Mouse (Mus musculus) kidney, postnatal 0 days (tissue): ENCODE measurements around the gene Tom1l1. TPM values are rescaled to one million over a fixed set of nuclear protein-coding genes. Genes with fewer than 3 reads are reported as not detected.
A peak's percentile ranks its signal among the peaks of the same experiment; 100 is the strongest.

Source experiments
- ATAC-seq: fragments of 200-750 bp; cut with Nextera tagmentation; replicated peaks from 2 replicates; pipeline ENCODE4 v1.8.0; 2017; ENCODE audit warnings: low read depth, moderate number of reproducible peaks, moderate TSS enrichment, moderate library complexity; ENCODE audit not compliant: low FRiP score
- DNase-seq: peaks from one replicate; pipeline ENCODE4 v3.0.0-alpha.2; 2016; ENCODE audit warnings: low spot score
- H3K27ac ChIP-seq: fragments of 300-500 bp; sonication (generic); 2 replicates; pipeline ENCODE4 v1.5.1; 2014; ENCODE audit warnings: mild to moderate bottlenecking
- H3K27me3 ChIP-seq: fragments of 300-500 bp; sonication (generic); 2 replicates; pipeline ENCODE4 v1.6.1; 2014; ENCODE audit warnings: low read length, mixed read lengths; ENCODE audit not compliant: insufficient read depth
- H3K36me3 ChIP-seq: fragments of 300-500 bp; sonication (generic); 2 replicates; pipeline ENCODE4 v1.6.1; 2014; ENCODE audit warnings: low read length, mixed read lengths; ENCODE audit not compliant: insufficient read depth
- H3K4me1 ChIP-seq: fragments of 300-500 bp; sonication (generic); replicated peaks from 2 replicates; pipeline ENCODE4 v1.6.1; 2014; ENCODE audit warnings: antibody characterized with exemption, low read length, mixed read lengths; ENCODE audit not compliant: insufficient read depth
- H3K4me2 ChIP-seq: fragments of 300-500 bp; sonication (generic); 2 replicates; pipeline ENCODE4 v1.6.1; 2014; ENCODE audit warnings: mild to moderate bottlenecking, low read length, moderate library complexity, mixed read lengths
- H3K4me3 ChIP-seq: fragments of 300-500 bp; sonication (generic); replicated peaks from 2 replicates; pipeline ENCODE4 v1.5.1; 2014; ENCODE audit warnings: low read depth, low read length
- H3K9ac ChIP-seq: fragments of 300-500 bp; sonication (generic); 2 replicates; pipeline ENCODE4 v1.6.1; 2014; ENCODE audit warnings: low read depth, low read length
- H3K9me3 ChIP-seq: fragments of 300-500 bp; sonication (generic); replicated peaks from 2 replicates; pipeline ENCODE4 v1.6.1; 2016; ENCODE audit warnings: low read length, inconsistent platforms, mixed read lengths
- CTCF ChIP-seq: IDR thresholded peaks from 2 replicates; pipeline ENCODE4 v1.5.1; 2016; ENCODE audit warnings: antibody characterized with exemption, low read depth, mild to moderate bottlenecking, moderate library complexity
- whole genome bisulfite sequencing: fragments of 180-500 bp; shearing (Covaris S2); extraction: QIAGEN DNeasy Blood & Tissue Kit; methylation state at CpG from one replicate; pipeline ENCODE4 v1.1.7; 2014; 5-methylcytosine and 5-hydroxymethylcytosine counted together
- polyA plus RNA-seq: library from polyadenylated mRNA; unstranded; fragments of >200 nt; fragmentation: Nextera tagmentation; extraction: Ambion mirVana; gene quantifications from 2 replicates; pipeline ENCODE4 v1.2.1, GENCODE M21; 2015

Gene Tom1l1
- polyA plus RNA-seq, 1 experiment from 2014 or later = 32.8 TPM

DNA sequence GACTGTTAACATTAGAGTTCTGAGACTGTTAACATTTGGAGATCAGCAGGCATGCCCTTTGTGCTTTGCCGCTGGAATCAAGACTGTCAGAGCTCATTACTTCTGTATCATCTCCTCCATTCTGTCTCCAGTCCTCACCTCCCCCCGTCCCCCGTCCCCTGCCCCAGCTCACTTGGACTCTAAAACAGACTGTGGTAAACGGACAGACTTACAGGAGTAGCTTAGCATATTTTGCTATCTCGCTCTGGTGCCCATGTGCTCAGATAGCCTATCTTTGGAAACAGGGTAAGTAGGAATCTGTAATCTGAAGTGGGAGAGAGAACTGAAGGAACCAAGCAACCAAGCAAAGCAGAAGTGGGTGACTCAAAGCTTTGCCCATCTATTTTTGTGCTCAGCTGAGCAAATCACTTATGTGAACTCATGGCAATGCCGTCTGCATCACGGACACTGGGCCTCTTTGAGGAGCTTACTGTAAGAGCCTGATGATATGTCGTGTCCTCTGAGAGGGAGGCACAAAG is 10.3 kb downstream of the Tom1l1 start:
- TF ChIP-seq CTCF = no peak
- DNase-seq = no peak

DNA sequence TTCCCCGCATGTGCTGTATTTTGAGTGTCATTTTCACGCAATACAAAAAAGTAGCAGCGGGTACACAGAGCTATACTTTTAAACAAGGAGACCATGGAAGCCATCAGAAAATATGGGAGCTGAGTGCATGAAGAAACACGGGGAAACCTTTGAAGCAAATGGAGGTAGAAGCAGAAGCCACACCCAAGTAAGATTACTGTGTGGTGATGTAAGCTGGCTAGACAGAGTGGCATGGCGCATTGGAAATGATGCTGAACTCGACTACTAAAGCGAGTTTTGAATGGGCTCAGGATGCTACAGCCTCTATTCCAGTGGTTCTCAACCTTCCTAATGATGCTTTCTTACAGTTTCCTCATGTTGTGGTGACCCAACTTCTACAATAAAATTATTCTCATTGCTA is 11.1 kb downstream of the Tom1l1 start:
- TF ChIP-seq CTCF = no peak
- Histone ChIP-seq H3K36me3 (0 out of 2 replicates have a peak, but pooled peaks cover 3% of the 10 kb centered on the region), H3K9me3 (no peaks in the 10 kb centered on the region), H3K4me2 (no peak overlapping the region), H3K4me1 (no peaks in the 10 kb centered on the region), H3K4me3 (no peak overlapping the region), H3K27me3 (no peaks in the 10 kb centered on the region), H3K27ac (no peak overlapping the region), H3K9ac (no peak overlapping the region)
- ATAC-seq (no peak), DNase-seq (no peak)
- WGBS = 94% methylated on average over 7 of the region's 7 CpGs

More for the DNA sequence above, 10.3 kb downstream of the Tom1l1 start:
- H3K27ac ChIP-seq = no peak overlapping the region
- no peaks in the 10 kb centered on the region for H3K27me3 ChIP-seq
- H3K36me3 ChIP-seq = 0 out of 2 replicates have a peak, but pooled peaks cover 3% of the 10 kb centered on the region
- H3K9me3 ChIP-seq = no peaks in the 10 kb centered on the region
- no peak overlapping the region for H3K9ac ChIP-seq
- no peak for ATAC-seq
- H3K4me3 ChIP-seq = no peak overlapping the region
- WGBS = 82% methylated on average over 8 of the region's 8 CpGs
- H3K4me2 ChIP-seq = no peak overlapping the region
- no peaks in the 10 kb centered on the region for H3K4me1 ChIP-seq

- Histone ChIP-seq H3K27me3 (no peaks in the 10 kb centered on the region), H3K36me3 (no peaks in the 10 kb centered on the region), H3K4me2 (no peak overlapping the region), H3K27ac (no peak overlapping the region), H3K9ac (no peak overlapping the region), H3K9me3 (no peaks in the 10 kb centered on the region), H3K4me1 (no peaks in the 10 kb centered on the region), H3K4me3 (no peak overlapping the region)
- 61% methylated on average over 5 of the region's 5 CpGs for WGBS
- 0 out of 2 replicates have a peak, but pooled peaks have one; percentile 46 for ATAC-seq
- no peak for DNase-seq
- TF ChIP-seq CTCF = no peak
Measured at GRCm38 (mm10) chr11:90675479-90676110, 12.6 kb downstream of the Tom1l1 start.

GRCm38 (mm10) chr11:90667325-90667724 is 20.8 kb downstream of the Tom1l1 start:
- Histone ChIP-seq H3K9me3 (no peaks in the 10 kb centered on the region), H3K9ac (no peak overlapping the region), H3K4me1 (peaks cover 29% of the 10 kb centered on the region; the same call in 1 of the 2 replicates), H3K36me3 (peaks cover 7% of the 10 kb centered on the region; the same call in 1 of the 2 replicates), H3K4me3 (no peak overlapping the region), H3K4me2 (no peak overlapping the region), H3K27me3 (no peaks in the 10 kb centered on the region), H3K27ac (no peak overlapping the region)
- no peak for TF ChIP-seq CTCF
- 92% methylated on average over 6 of the region's 6 CpGs for WGBS
- ATAC-seq = no peak
- DNase-seq = no peak

GRCm38 (mm10) chr11:90666916-90667315 is 21.2 kb downstream of the Tom1l1 start:
- TF ChIP-seq CTCF = no peak
- Histone ChIP-seq H3K36me3 (peaks cover 7% of the 10 kb centered on the region; the same call in 1 of the 2 replicates), H3K9ac (no peak overlapping the region), H3K4me1 (peaks cover 29% of the 10 kb centered on the region; the same call in 1 of the 2 replicates), H3K9me3 (no peaks in the 10 kb centered on the region), H3K27ac (0 out of 2 replicates have a peak overlapping the region, but pooled peaks have one; percentile 69), H3K4me2 (no peak overlapping the region), H3K4me3 (no peak overlapping the region), H3K27me3 (no peaks in the 10 kb centered on the region)
- WGBS = 85% methylated on average over 4 of the region's 4 CpGs
- no peak for DNase-seq
- ATAC-seq = no peak

DNA sequence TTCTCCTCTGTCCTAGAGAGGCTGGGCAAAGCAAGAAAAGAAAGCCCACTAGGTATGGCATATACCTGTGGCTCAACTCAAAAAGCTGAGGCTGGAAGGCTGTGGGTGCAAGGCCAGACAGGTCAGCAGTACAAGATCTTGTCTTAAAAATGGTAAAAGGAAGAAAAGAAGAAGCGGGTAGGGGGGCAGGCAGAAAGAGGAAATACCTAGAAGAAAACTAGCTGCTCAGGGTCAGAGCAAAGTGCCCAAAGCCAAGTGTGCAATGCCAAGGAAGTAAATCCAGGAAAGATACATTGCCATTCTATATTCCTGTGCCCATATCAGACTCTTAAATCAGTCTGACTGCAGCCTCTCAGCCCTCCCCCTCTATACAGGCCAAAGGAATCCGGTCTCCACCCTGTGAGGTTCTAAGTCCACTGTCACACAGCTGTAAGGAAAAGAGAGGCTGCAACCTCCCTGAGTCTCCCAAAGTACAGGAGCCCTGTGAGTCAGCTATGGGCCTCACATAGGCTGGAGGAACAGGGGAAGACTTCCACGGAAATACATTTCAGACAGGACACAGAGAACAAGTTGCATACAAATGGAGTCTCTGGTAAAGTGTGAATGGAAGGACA is 21.9 kb downstream of the Tom1l1 start:
- H3K27me3 ChIP-seq = no peaks in the 10 kb centered on the region
- H3K4me3 ChIP-seq = no peak overlapping the region
- H3K4me1 ChIP-seq = peaks cover 29% of the 10 kb centered on the region; the same call in 1 of the 2 replicates
- H3K36me3 ChIP-seq = peaks cover 7% of the 10 kb centered on the region; the same call in 1 of the 2 replicates
- DNase-seq (no peak), ATAC-seq (no peak; the same call in 1 of the 2 replicates)
- no peak for TF ChIP-seq CTCF
- H3K9me3 ChIP-seq = no peaks in the 10 kb centered on the region
- H3K9ac ChIP-seq = no peak overlapping the region
- WGBS = 50% methylated on average over 3 of the region's 3 CpGs
- peak overlapping the region; percentile 69 for H3K27ac ChIP-seq
- H3K4me2 ChIP-seq = no peak overlapping the region
